Mouse (Mus musculus) adrenal gland, postnatal 4 days (tissue): ENCODE data around the gene Gli2. TPM values are rescaled to one million over a fixed set of nuclear protein-coding genes. Genes with fewer than 3 reads are reported as not detected.

Experiments
- DNase-seq, 2 experiments: peaks; one replicate each; pipeline ENCODE4 v3.0.0; 2021 to 2022; ENCODE audit warnings: low spot score in 2 of 2, mixed read lengths in 2 of 2
- total RNA-seq, 2 experiments: library from RNA; stranded (reverse); gene quantifications; 2 replicates each; pipeline ENCODE4 v1.2.3; 2021

Gli2 gene
- total RNA-seq, 2 experiments from 2014 or later = 3.9 to 4.3 TPM

DNA sequence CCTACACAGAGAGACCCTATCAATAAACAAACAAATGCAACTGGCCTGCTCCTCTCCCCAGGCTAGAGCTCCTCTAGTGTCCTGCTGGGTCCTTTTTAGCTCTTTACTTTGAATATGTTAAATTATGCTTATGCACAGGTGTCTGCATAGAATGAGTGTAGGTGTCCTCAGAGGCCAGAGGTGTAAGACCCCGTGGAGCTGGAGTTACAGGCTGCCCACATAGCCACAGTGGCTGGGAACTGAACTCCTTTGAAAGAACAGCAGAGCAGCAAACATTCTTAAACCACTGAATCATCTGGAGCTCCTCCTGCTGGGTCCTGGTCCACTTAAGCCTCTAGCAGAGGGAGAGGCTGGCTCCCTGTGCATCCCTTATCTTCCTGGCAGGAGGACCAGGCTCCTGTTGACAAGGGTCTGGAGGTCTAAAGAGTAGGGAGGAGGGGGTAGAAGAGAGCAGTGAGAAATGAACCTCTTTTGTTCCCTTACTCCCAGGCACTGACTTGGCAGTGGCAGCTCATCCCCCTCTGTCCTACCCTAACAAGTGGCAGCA, 49.5 kb downstream of the Gli2 start:
- DNase-seq = no peak

GRCm38 (mm10) chr1:119001454-119002034, 51.9 kb downstream of the Gli2 start:
- DNase-seq = no peak

GRCm38 (mm10) chr1:118994482-118995105, 58.8 kb downstream of the Gli2 start:
- no peak for DNase-seq

DNA sequence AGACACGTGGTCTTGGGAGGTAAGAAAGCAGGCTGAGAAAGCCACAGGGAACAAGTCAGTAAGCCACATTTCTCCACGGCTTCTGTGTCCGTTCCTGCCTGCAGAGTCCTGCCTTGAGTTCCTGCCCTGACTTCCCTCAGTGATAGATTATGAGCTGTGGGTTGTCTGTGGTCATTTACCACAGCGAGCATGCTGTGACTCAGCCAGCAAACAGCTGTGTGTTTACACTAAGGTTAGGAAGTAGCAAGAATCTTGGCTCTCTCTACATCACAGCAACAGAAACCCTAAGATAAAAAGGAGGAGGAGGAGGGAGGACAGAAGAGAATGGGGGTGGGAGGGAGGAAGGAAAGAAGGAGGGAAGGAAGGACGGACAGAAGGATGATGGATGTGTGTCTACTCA, 59.6 kb downstream of the Gli2 start:
- DNase-seq = no peak

- DNase-seq = no peak
Measured at GRCm38 (mm10) chr1:118988331-118988730, 65.1 kb downstream of the Gli2 start.

DNA sequence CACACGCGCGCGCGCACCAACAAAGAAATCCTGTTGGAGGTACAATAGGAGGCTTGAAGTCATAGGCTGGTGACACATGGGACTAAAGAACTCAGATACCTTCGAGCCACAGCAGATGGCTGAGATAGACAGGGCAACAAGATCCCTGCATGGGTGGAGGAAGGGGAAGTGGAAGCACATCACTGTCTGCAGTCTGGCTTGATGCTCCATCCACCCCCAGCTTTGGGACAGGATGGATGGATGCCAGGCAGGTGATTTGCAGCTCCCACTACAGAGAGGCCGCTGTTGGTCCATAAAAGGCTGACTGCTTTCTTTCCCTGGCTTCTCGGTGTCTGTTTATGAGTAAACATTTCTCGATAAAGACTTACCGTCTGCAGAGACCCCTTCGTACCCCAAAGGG, 65.9 kb downstream of the Gli2 start:
- DNase-seq = no peak

DNA sequence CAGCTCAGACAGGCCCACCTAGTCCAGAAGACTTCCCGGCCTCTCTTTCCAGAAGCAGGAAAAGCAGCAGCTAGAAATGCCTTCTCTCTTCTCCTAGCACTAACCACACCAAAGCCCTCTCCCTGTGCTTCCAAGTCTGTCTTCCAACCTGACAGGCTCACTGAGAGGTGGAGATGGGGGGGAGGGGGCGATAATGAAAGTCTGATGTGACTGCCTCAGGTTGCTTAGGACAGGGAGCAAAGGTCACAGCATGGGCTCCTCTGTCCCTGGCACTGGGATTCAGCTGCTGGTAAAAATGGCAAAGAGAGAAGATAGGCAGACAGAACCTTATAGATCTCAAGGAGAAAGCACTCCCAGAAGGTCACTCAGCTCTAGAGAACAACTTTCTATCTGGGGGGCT, 70.0 kb downstream of the Gli2 start:
- no peak for DNase-seq

- no peak for DNase-seq
Measured at GRCm38 (mm10) chr1:118982805-118983211, 70.6 kb downstream of the Gli2 start.

- DNase-seq = peak in 1 of 2 experiments; percentile 38
Measured at GRCm38 (mm10) chr1:118981943-118982804, 71.2 kb downstream of the Gli2 start.

GRCm38 (mm10) chr1:118980636-118981035, 72.8 kb downstream of the Gli2 start:
- no peak for DNase-seq

GRCm38 (mm10) chr1:118976596-118976995, 76.8 kb downstream of the Gli2 start:
- DNase-seq = peak; percentile 45 to 68

GRCm38 (mm10) chr1:118975376-118975775, 78.0 kb downstream of the Gli2 start:
- DNase-seq = no peak

DNA sequence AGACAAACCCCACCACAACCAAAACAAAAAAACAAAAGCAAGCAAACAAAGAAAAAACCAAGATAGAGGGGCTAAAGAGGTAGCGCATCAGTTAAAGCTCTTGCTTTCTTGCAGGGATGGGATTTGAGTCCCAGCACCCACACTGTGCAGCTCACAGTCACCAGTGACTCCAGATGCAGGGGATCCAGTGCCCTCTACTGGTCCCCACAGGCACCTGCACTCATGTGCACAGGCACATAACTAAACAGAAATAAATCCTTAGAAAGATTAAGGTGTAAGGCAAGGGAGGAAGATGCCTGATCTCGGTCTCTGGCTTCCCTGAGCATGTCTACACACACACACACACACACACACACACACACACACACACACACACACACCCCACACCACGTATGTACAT, 83.4 kb downstream of the Gli2 start:
- DNase-seq = no peak

DNA sequence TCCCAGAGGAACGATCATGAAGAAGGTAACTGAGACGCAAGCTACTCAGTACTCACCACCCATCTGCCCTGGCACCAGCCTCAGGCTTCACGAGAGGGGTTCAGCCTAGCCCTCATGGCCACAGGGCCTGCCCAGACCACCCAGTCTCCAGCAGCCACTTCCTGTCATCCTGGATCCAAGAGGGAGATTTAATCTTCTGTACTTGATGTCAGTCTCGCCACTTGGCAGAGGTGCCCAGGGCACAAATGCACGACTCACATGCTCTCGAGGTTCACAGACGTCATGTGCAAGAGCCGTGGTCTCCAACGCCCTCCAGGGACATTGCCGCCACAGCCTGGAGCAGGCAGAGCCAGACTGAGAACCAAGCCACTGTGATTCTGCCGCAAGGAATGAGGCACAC, 84.0 kb downstream of the Gli2 start:
- DNase-seq = no peak

DNA sequence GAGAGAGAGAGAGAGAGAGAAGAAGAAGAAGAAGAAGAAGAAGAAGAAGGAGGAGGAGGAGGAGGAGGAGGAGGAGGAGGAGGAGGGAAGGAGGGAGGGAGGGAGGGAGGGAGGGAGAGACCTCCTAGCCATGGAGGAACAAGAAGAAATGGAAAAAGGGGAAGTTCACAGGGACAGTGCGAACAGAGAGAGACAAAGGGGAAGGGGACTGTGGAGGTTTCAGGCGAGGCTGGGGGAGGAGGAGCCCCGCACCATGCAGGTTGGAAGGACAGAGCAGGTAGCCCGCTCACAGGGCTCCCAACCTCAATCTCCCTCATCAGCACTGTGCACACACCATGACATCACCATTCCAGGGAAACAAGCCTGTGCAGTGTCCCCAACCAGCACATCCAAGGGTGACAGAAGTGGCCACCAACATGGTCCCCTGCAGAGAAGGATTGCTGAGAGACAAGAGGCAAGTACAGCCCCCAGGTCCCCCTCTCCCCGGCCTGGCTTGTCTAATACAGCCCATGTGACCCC, 84.7 kb downstream of the Gli2 start:
- no peak for DNase-seq

DNA sequence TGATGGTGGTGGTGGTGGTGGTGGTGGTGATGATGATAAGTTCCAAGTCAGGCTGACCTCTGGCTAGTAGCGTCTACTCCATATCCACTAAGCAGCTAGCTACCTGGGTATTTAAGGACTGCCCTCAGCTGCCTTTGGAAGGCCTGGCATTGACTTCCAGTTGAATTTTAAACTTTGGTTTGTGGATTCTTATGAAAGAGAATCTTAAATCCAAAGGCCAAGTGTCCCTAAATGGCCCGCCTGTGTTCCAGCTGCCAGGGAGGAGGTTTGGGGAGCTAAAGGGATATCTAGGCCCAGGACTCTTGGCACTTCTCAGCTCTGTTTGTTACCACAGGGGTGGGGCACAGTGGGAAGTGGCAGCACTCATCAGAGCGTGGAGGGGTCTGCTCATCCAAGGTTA, 85.4 kb downstream of the Gli2 start:
- no peak for DNase-seq

GRCm38 (mm10) chr1:118967281-118967680, 86.1 kb downstream of the Gli2 start:
- no peak for DNase-seq

DNA sequence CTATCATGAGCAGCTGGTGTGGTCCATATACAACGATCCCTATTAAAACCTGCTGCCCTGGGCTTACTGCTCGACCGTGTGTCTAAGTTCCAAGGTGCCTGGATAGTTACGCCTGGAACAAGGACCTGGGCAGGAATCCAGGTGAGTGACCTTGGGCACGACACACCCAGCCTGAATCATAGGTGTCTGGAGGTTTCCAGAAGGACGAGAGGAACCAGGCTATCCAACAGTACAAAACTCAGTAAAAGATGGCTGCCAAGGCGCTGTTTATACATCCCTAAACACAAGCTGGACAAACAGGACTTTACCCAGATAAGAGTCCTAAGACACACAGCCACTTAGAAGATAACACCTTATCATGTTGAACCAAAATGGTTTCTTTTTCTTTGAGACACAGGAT, 94.8 kb downstream of the Gli2 start:
- DNase-seq = no peak

DNA sequence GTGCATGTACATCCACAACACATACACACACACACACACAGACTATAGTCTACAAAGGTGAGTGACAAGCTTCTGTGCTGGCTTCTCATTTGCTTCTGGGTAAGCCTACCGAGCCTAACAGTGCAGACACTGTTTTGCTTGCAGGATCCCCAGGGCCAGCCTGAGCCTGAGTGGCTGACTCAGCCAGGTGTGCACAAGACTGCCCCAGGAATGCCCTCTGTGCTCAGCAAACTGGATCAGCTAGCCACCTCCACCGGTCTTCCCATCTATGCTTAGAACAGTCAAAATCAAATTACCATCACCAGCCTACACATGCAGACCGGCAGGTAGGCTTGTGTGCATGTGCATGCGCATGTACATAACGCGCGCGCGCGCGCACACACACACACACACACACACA, 97.6 kb downstream of the Gli2 start:
- DNase-seq = no peak

- no peak for DNase-seq
Measured at GRCm38 (mm10) chr1:118954434-118955301, 98.8 kb downstream of the Gli2 start.

DNA sequence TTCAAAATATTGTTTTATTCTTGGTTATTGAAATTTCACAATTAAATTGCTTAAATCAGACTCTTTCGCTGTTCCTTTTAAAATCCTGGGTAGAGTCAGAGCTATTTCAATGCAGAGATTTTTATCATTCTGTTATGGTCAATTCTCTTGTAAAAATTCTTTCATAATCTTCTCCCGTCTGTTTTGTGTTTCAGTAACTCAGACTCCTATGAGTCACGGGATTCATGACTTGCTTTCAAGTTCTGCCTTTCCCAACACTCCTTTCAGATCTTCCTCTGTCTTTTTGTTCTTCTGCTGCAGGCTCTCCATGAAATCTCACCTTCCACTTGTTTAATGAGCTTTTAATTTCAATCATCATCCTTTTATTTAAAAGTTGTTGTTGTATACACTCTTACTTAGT, 100.4 kb downstream of the Gli2 start:
- no peak for DNase-seq
